Mouse (Mus musculus) spleen, adult 2 months (tissue): ENCODE measurements around the gene Ralgapb. TPM values are rescaled to one million over a fixed set of nuclear protein-coding genes. Genes with fewer than 3 reads are reported as not detected.

Source experiments
- DNase-seq, 2 experiments: peaks; one replicate each; pipeline versions ENCODE4 v3.0.0 to v3.0.0-alpha.2; 2012 to 2021; ENCODE audit warnings: low spot score in 2 of 2, low read depth in 1 of 2
- H3K27ac ChIP-seq: fragments of 200-500 bp; 2 replicates; pipeline ENCODE4 v1.5.1; 2012; ENCODE audit warnings: low read length, inconsistent platforms; ENCODE audit not compliant: insufficient read depth
- H3K27me3 ChIP-seq: fragments of 200-500 bp; 2 replicates; pipeline ENCODE4 v1.6.1; 2012; ENCODE audit warnings: mild to moderate bottlenecking, moderate library complexity, low read length, inconsistent platforms; ENCODE audit not compliant: control insufficient read depth, insufficient read depth
- H3K36me3 ChIP-seq: fragments of 200-500 bp; 2 replicates; pipeline ENCODE4 v1.6.1; 2012; ENCODE audit warnings: mild to moderate bottlenecking, low read length, inconsistent platforms; ENCODE audit not compliant: control insufficient read depth, insufficient read depth
- H3K4me1 ChIP-seq: fragments of 200-500 bp; 2 replicates; pipeline ENCODE4 v1.6.1; 2011; ENCODE audit warnings: inconsistent platforms; ENCODE audit not compliant: control insufficient read depth, insufficient read depth, insufficient read length
- H3K4me3 ChIP-seq: fragments of 200-500 bp; 2 replicates; pipeline ENCODE4 v1.5.1; 2011; ENCODE audit warnings: mild to moderate bottlenecking, inconsistent platforms; ENCODE audit not compliant: insufficient read depth, insufficient read length; ENCODE audit errors: extremely low read depth
- CTCF ChIP-seq: fragments of 200-500 bp; IDR thresholded peaks from 2 replicates; pipeline ENCODE4 v1.5.1; 2011; ENCODE audit warnings: mild to moderate bottlenecking, inconsistent platforms; ENCODE audit not compliant: insufficient read depth, insufficient read length, insufficient replicate concordance; ENCODE audit errors: extremely low read depth
- POLR2A ChIP-seq: fragments of 200-500 bp; IDR thresholded peaks from 2 replicates; pipeline ENCODE4 v1.6.1; 2011; ENCODE audit warnings: low read depth, low read length, inconsistent platforms
- WGBS: fragments of 180-500 bp; shearing (Covaris S2); methylation state at CpG from one replicate; pipeline ENCODE4 v1.1.7; 2018; 5-methylcytosine and 5-hydroxymethylcytosine counted together
- polyA plus RNA-seq: library from polyadenylated mRNA; depleted of rRNA; stranded (reverse); fragments of >200 nt; gene quantifications from 2 replicates; pipeline ENCODE4 v1.2.3, GENCODE M21; 2012

Gene Ralgapb
- polyA plus RNA-seq, 1 experiment, result 14.8 TPM

DNA sequence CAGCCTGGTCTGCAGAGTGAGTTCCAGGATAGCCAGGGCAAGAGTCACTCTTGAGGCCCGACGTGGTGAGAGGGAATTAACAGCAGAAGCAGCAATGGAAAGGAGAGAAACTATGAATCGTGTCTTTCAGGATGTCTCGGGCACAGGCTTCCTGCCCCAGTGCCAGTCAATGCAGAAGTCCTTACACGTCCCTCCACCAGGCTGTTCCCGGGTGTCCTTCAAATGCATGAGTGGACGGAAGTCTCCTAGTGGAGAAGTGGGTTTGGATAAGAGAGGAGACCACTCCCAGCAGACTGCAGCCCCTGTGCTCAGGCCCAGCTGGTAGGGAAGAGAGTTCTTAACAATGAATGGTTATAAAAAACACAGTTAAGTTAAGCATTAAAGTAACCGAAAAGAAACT is 41.3 kb upstream of the Ralgapb start:
- WGBS, result 89% methylated on average over 8 of the region's 8 CpGs

DNA sequence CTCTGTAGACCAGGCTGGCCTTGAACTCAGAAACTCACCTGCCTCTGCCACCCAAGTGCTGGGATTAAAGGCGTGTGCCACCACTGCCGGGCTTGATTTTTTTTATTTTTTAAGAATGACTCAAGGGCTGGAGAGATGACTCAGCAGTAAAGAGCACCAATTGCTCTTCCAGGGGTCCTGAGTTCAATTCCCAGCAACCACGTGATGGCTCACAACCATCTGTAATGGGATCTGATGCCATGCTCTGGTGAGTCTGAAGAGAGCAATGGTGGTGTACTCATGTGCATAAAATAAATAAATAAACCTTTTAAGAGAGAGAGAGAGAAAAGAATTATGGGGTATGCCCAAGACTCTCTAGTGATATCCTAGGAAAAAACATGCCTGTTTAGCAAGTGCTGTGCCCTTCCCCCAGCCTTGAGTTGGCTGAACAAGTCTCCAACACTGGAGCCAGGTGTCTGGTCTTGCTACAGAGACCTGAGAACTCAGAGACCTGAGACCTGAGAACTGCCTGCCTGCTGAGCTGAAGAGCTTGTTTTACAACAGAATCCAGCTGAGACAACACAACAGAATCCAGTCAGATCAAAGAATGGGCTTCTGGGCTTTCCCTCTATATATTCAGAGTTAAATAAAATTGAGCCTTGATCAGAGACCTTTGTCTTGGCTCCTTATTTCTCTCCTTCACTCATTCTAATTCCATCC is 40.0 kb upstream of the Ralgapb start:
- WGBS, result 90% methylated on average over 3 of the region's 3 CpGs

More for the DNA sequence above, 41.3 kb upstream of the Ralgapb start:
- Histone ChIP-seq H3K4me3 (no peak overlapping the region), H3K4me1 (no peaks in the 10 kb centered on the region), H3K27ac (no peak overlapping the region), H3K27me3 (no peaks in the 10 kb centered on the region), H3K36me3 (no peaks in the 10 kb centered on the region)
- no peak for TF ChIP-seq CTCF
- TF ChIP-seq POLR2A, result no peak
- no peak for DNase-seq

DNA sequence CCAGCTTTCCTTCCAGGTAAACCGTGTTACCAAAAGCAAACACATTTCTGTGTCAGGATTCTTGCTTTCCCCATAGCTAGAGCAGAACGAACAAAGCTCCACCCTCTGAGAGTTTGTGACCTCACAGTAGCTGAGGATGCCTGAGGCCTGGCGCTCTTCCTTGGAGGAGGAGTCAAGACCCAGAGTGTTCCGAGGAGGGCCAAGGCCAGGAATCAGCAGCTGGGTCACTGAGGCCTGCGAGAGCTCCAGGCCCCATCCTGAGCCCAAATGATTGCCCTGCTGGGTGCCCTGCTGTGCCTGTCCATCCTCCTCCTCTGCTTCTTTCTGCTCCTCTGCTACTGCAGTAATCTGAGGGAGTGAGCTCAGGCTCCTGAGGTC is 39.5 kb upstream of the Ralgapb start:
- no peak overlapping the region for H3K4me3 ChIP-seq
- no peaks in the 10 kb centered on the region for H3K4me1 ChIP-seq
- TF ChIP-seq POLR2A (no peak), CTCF (no peak)
- WGBS, result 77% methylated on average over 5 of the region's 5 CpGs
- H3K36me3 ChIP-seq, result no peaks in the 10 kb centered on the region
- no peak for DNase-seq
- no peak overlapping the region for H3K27ac ChIP-seq
- H3K27me3 ChIP-seq, result no peaks in the 10 kb centered on the region

More for the DNA sequence above, 40.0 kb upstream of the Ralgapb start:
- TF ChIP-seq CTCF (no peak), POLR2A (no peak)
- H3K27ac ChIP-seq, result no peak overlapping the region
- DNase-seq, result no peak
- H3K36me3 ChIP-seq, result no peaks in the 10 kb centered on the region
- no peak overlapping the region for H3K4me3 ChIP-seq
- no peaks in the 10 kb centered on the region for H3K4me1 ChIP-seq
- no peaks in the 10 kb centered on the region for H3K27me3 ChIP-seq

- Histone ChIP-seq H3K27ac (no peak overlapping the region), H3K4me1 (no peaks in the 10 kb centered on the region), H3K4me3 (no peak overlapping the region), H3K36me3 (no peaks in the 10 kb centered on the region), H3K27me3 (no peaks in the 10 kb centered on the region)
- TF ChIP-seq CTCF, result no peak
- no peak for DNase-seq
- WGBS, result 74% methylated on average over 5 of the region's 5 CpGs
Measured at GRCm38 (mm10) chr2:158373061-158373460, 36.6 kb upstream of the Ralgapb start.

DNA sequence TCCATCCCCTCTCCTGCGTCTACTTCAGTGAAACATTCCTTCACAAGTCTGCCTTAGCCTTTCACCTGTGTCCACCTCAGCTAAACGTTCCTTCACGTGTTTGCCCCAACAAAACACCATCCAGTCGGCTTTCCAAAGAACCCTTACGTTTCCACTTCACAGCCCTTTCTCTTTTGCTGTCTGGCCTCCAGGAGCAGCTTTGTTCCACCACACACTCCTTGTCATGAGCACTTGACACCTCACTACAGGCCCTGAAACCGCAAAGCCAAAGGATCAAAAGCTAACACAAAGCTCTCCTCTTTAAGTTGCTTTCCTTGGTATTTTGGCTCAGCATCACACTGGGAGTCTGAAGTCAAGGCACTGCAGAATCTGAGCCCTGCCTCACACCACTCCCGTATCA is 36.1 kb upstream of the Ralgapb start:
- H3K4me3 ChIP-seq, result no peak overlapping the region
- no peaks in the 10 kb centered on the region for H3K27me3 ChIP-seq
- no peak for DNase-seq
- TF ChIP-seq CTCF (no peak), POLR2A (no peak)
- H3K4me1 ChIP-seq, result no peaks in the 10 kb centered on the region
- H3K27ac ChIP-seq, result no peak overlapping the region
- H3K36me3 ChIP-seq, result no peaks in the 10 kb centered on the region
- 80% methylated on average over 7 of the region's 7 CpGs for WGBS

DNA sequence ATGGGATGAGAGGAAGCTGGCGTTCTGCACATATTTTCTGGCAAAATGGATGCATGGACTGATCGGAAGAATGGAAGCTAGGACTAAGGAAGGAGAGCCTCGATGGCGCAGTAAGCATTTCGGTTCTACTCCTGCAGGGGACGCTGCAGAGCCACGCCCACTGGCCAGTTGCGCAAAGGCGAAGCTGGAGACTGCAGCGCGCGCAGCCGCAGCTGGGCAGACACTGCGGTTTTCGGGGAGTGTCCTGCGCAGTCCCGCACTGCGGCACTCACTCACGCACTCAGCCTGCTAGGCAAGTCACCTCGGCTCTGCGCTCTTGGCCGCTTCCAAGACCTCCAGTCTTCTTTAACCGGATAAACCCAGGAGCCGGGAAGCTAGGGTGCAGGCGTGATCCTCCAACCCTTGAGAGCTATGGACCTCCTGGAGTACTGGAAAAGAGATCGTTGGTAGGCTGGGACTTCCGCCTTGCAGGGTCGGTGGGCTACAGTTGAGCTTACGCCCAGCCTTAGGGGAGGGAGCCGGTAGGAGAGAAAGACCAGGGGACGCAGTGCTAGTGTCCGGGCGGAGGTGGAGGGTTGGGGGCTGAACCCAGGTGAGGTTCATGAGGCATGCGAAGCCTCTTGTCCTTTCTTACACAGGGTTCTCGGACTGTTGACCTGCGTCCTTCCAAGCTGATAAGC is 34.1 kb upstream of the Ralgapb start, which contains the start of gene Snhg11:
Gene Snhg11 (plus strand): TSS at position 196 of the 680 bp plus-strand sequence.
- H3K4me1 ChIP-seq, result no peaks in the 10 kb centered on the region
- 12% methylated on average over 36 of the region's 36 CpGs for WGBS
- no peak for DNase-seq
- TF ChIP-seq CTCF (no peak), POLR2A (no peak)
- no peaks in the 10 kb centered on the region for H3K27me3 ChIP-seq
- H3K27ac ChIP-seq, result no peak within 1 kb of the TSS
- H3K4me3 ChIP-seq, result no peak within 1 kb of the TSS
- no peaks in the 10 kb centered on the region for H3K36me3 ChIP-seq

- Histone ChIP-seq H3K36me3 (no peaks in the 10 kb centered on the region), H3K27me3 (no peaks in the 10 kb centered on the region), H3K4me3 (no peak overlapping the region), H3K27ac (no peak overlapping the region), H3K4me1 (no peaks in the 10 kb centered on the region)
- TF ChIP-seq POLR2A (no peak), CTCF (no peak)
- DNase-seq, result no peak
- 45% methylated on average over 12 of the region's 12 CpGs for WGBS
Measured at GRCm38 (mm10) chr2:158376123-158376687, 33.4 kb upstream of the Ralgapb start.
